Mouse (Mus musculus): ENCODE data around the gene Vmn1r210. TPM values are rescaled to one million over a fixed set of nuclear protein-coding genes. Genes with fewer than 3 reads are reported as not detected.
"Not testable (repeated sequence)": the region's sequence is repeated elsewhere in the genome, so short reads cannot be mapped to it uniquely, and the experiment has no call there.

Vmn1r210 gene
- polyA plus RNA-seq (2012; rRNA removed) = not detected in 2 replicates

GRCm38 (mm10) chr13:22831248-22831647 lies at the start of gene Vmn1r210:
Vmn1r210 (minus strand) TSS chr13:22831348.
- TF ChIP-seq POLR2A (IDR thresholded peaks at IDR 0.05; ENCODE audit: extremely low read depth, insufficient read depth, low read length) (no peak), CTCF (IDR thresholded peaks at IDR 0.05; ENCODE audit: extremely low read depth, insufficient read depth, low read length) (no peak)
- Histone ChIP-seq H3K4me3 (ENCODE audit: insufficient read depth, low read length) (no peak within 1 kb of the TSS), H3K27ac (ENCODE audit: insufficient read depth, low read length) (no peak within 1 kb of the TSS), H3K4me1 (ENCODE audit: control insufficient read depth, insufficient read depth, low read length) (no peaks in the 10 kb centered on the region)

- no peaks in the 10 kb centered on the region for H3K4me1 ChIP-seq (ENCODE audit: control insufficient read depth, insufficient read depth, low read length)
- no peak overlapping the region for H3K27ac ChIP-seq (ENCODE audit: insufficient read depth, low read length)
- TF ChIP-seq CTCF (IDR thresholded peaks at IDR 0.05; ENCODE audit: extremely low read depth, insufficient read depth, low read length) (no peak), POLR2A (IDR thresholded peaks at IDR 0.05; ENCODE audit: extremely low read depth, insufficient read depth, low read length) (no peak)
- no peak overlapping the region for H3K4me3 ChIP-seq (ENCODE audit: insufficient read depth, low read length)
These were observed 48.1 kb upstream of the Vmn1r210 start for GRCm38 (mm10) chr13:22879257-22879656.

- no peaks in the 10 kb centered on the region for H3K4me1 ChIP-seq (ENCODE audit: control insufficient read depth, insufficient read depth, low read length)
- no peak for TF ChIP-seq POLR2A (IDR thresholded peaks at IDR 0.05; ENCODE audit: extremely low read depth, insufficient read depth, low read length)
- TF ChIP-seq CTCF (IDR thresholded peaks at IDR 0.05; ENCODE audit: extremely low read depth, insufficient read depth, low read length) = no peak
- H3K27ac ChIP-seq (ENCODE audit: insufficient read depth, low read length) = no peak within 1 kb of the TSS
- H3K4me3 ChIP-seq (ENCODE audit: insufficient read depth, low read length) = no peak within 1 kb of the TSS
These were observed 26.3 kb upstream of the Vmn1r210 start, which contains the start of gene Vmn1r211 for GRCm38 (mm10) chr13:22857461-22857860. Vmn1r211 (minus strand) TSS chr13:22857561.

GRCm38 (mm10) chr13:22854760-22855159 lies 23.6 kb upstream of the Vmn1r210 start:
- no peak overlapping the region for H3K27ac ChIP-seq (ENCODE audit: insufficient read depth, low read length)
- no peak for TF ChIP-seq CTCF (IDR thresholded peaks at IDR 0.05; ENCODE audit: extremely low read depth, insufficient read depth, low read length)
- no peak for TF ChIP-seq POLR2A (IDR thresholded peaks at IDR 0.05; ENCODE audit: extremely low read depth, insufficient read depth, low read length)
- no peaks in the 10 kb centered on the region for H3K4me1 ChIP-seq (ENCODE audit: control insufficient read depth, insufficient read depth, low read length)
- no peak overlapping the region for H3K4me3 ChIP-seq (ENCODE audit: insufficient read depth, low read length)

GRCm38 (mm10) chr13:22846798-22847197 lies 15.7 kb upstream of the Vmn1r210 start:
- TF ChIP-seq POLR2A (IDR thresholded peaks at IDR 0.05; ENCODE audit: extremely low read depth, insufficient read depth, low read length) (no peak), CTCF (IDR thresholded peaks at IDR 0.05; ENCODE audit: extremely low read depth, insufficient read depth, low read length) (no peak)
- Histone ChIP-seq H3K4me1 (ENCODE audit: control insufficient read depth, insufficient read depth, low read length) (no peaks in the 10 kb centered on the region), H3K27ac (ENCODE audit: insufficient read depth, low read length) (no peak overlapping the region), H3K4me3 (ENCODE audit: insufficient read depth, low read length) (no peak overlapping the region)

GRCm38 (mm10) chr13:22844304-22844703 lies 13.2 kb upstream of the Vmn1r210 start:
- not testable (repeated sequence) for H3K27ac ChIP-seq (ENCODE audit: insufficient read depth, low read length); H3K4me1 ChIP-seq (ENCODE audit: control insufficient read depth, insufficient read depth, low read length); H3K4me3 ChIP-seq (ENCODE audit: insufficient read depth, low read length)

- H3K4me3 ChIP-seq (ENCODE audit: insufficient read depth, low read length); H3K4me1 ChIP-seq (ENCODE audit: control insufficient read depth, insufficient read depth, low read length); H3K27ac ChIP-seq (ENCODE audit: insufficient read depth, low read length): not testable (repeated sequence)
These were observed 1.8 kb downstream of the Vmn1r210 start for GRCm38 (mm10) chr13:22829395-22829794.

GRCm38 (mm10) chr13:22821601-22822000 lies 9.5 kb downstream of the Vmn1r210 start:
- H3K4me1 ChIP-seq (ENCODE audit: control insufficient read depth, insufficient read depth, low read length); H3K27ac ChIP-seq (ENCODE audit: insufficient read depth, low read length): not testable (repeated sequence)

GRCm38 (mm10) chr13:22809582-22809981 lies 21.6 kb downstream of the Vmn1r210 start, which contains the start of gene Vmn1r209:
Vmn1r209 (minus strand) TSS chr13:22809682.
- not testable (repeated sequence) for H3K4me1 ChIP-seq (ENCODE audit: control insufficient read depth, insufficient read depth, low read length); H3K27ac ChIP-seq (ENCODE audit: insufficient read depth, low read length)

More at GRCm38 (mm10) chr13:22821601-22822000, 9.5 kb downstream of the Vmn1r210 start:
- not testable (repeated sequence) for H3K4me3 ChIP-seq (ENCODE audit: insufficient read depth, low read length)

GRCm38 (mm10) chr13:22788096-22788495 lies 43.1 kb downstream of the Vmn1r210 start:
- not testable (repeated sequence) for H3K4me1 ChIP-seq (ENCODE audit: control insufficient read depth, insufficient read depth, low read length); H3K4me3 ChIP-seq (ENCODE audit: insufficient read depth, low read length); H3K27ac ChIP-seq (ENCODE audit: insufficient read depth, low read length)

More at GRCm38 (mm10) chr13:22809582-22809981, 21.6 kb downstream of the Vmn1r210 start, which contains the start of gene Vmn1r209:
- H3K4me3 ChIP-seq (ENCODE audit: insufficient read depth, low read length) = not testable (repeated sequence)

- H3K27ac ChIP-seq (ENCODE audit: insufficient read depth, low read length); H3K4me1 ChIP-seq (ENCODE audit: control insufficient read depth, insufficient read depth, low read length); H3K4me3 ChIP-seq (ENCODE audit: insufficient read depth, low read length): not testable (repeated sequence)
These were observed 47.0 kb downstream of the Vmn1r210 start for GRCm38 (mm10) chr13:22784159-22784558.

- not testable (repeated sequence) for H3K4me3 ChIP-seq (ENCODE audit: insufficient read depth, low read length); H3K27ac ChIP-seq (ENCODE audit: insufficient read depth, low read length); H3K4me1 ChIP-seq (ENCODE audit: control insufficient read depth, insufficient read depth, low read length)
These were observed 53.8 kb downstream of the Vmn1r210 start, which contains the start of gene Vmn1r208 for GRCm38 (mm10) chr13:22777300-22777699. Vmn1r208 (minus strand) TSS chr13:22777400.

Other genes starting within 250 kb of the Vmn1r210 start
- not detected in 2 replicates for gene Vmn1r205, start 238.3 kb downstream of the Vmn1r210 start, polyA plus RNA-seq (2012; rRNA removed)
- 0.19 TPM in 1 of 2 replicates, not detected in the other for gene Vmn1r206, start 207.1 kb downstream of the Vmn1r210 start, polyA plus RNA-seq (2012; rRNA removed)
- gene Vmn1r207-ps, start 101.7 kb downstream of the Vmn1r210 start, polyA plus RNA-seq (2012; rRNA removed) = 0.02 TPM in 1 of 2 replicates, not detected in the other
- not detected in 2 replicates for gene Vmn1r208, start 53.9 kb downstream of the Vmn1r210 start, polyA plus RNA-seq (2012; rRNA removed)
- gene Vmn1r209, start 21.7 kb downstream of the Vmn1r210 start, polyA plus RNA-seq (2012; rRNA removed) = not detected in 2 replicates
- not detected in 2 replicates for gene Vmn1r211, start 26.2 kb upstream of the Vmn1r210 start, polyA plus RNA-seq (2012; rRNA removed)
- gene Vmn1r212, start 52.9 kb upstream of the Vmn1r210 start, polyA plus RNA-seq (2012; rRNA removed) = not detected in 2 replicates
- gene Vmn1r213, start 176.3 kb upstream of the Vmn1r210 start, polyA plus RNA-seq (2012; rRNA removed) = not detected in 2 replicates
- not detected in 2 replicates for gene Vmn1r214, start 199.1 kb upstream of the Vmn1r210 start, polyA plus RNA-seq (2012; rRNA removed)
- not detected in 2 replicates for gene Vmn1r215, start 236.7 kb upstream of the Vmn1r210 start, polyA plus RNA-seq (2012; rRNA removed)